Mouse (Mus musculus) C2C12 (cell line): Measurements from ENCODE around the gene Cst10. TPM values are rescaled to one million over a fixed set of nuclear protein-coding genes. Genes with fewer than 3 reads are reported as not detected.

Experiments
- H3K27me3 ChIP-seq: one replicate; pipeline ENCODE4 v1.6.1; 2011; ENCODE audit not compliant: control insufficient read depth, insufficient read depth, insufficient read length
- H3K36me3 ChIP-seq: one replicate; pipeline ENCODE4 v1.6.1; 2011; ENCODE audit not compliant: control insufficient read depth, insufficient read depth
- H3K4me3 ChIP-seq: one replicate; pipeline ENCODE4 v1.5.1; 2011; ENCODE audit warnings: mild to moderate bottlenecking, control low read depth; ENCODE audit not compliant: poor library complexity, insufficient read depth, severe bottlenecking
- H3K79me2 ChIP-seq: one replicate; pipeline ENCODE4 v1.6.1; 2011; ENCODE audit not compliant: control insufficient read depth, insufficient read depth
- H3K79me3 ChIP-seq: one replicate; pipeline ENCODE4 v1.6.1; 2011; ENCODE audit warnings: low read depth, control low read depth
- H3ac ChIP-seq: one replicate; pipeline ENCODE3; 2011; ENCODE audit warnings: low read depth; ENCODE audit not compliant: control insufficient read depth, insufficient read length
- CEBPB ChIP-seq: IDR thresholded peaks from one replicate; pipeline ENCODE4 v1.6.1; 2011; ENCODE audit warnings: low read depth, mild to moderate bottlenecking, control low read depth, moderate library complexity
- CTCF ChIP-seq: IDR thresholded peaks from one replicate; pipeline ENCODE4 v1.5.1; 2011; ENCODE audit not compliant: control insufficient read depth, insufficient read depth, insufficient read length
- FOSL1 ChIP-seq: IDR thresholded peaks from one replicate; pipeline ENCODE4 v1.8.0; 2011; ENCODE audit warnings: mild to moderate bottlenecking, low read length; ENCODE audit not compliant: poor library complexity, insufficient read depth, severe bottlenecking
- MAX ChIP-seq: IDR thresholded peaks from one replicate; pipeline ENCODE4 v1.6.1; 2011; ENCODE audit warnings: mild to moderate bottlenecking, control low read depth
- MYOD1 ChIP-seq: IDR thresholded peaks from one replicate; pipeline ENCODE4 v1.6.1; 2011; ENCODE audit warnings: low read depth; ENCODE audit not compliant: control insufficient read depth, insufficient read length
- MYOG ChIP-seq: IDR thresholded peaks from one replicate; pipeline ENCODE4 v1.6.1; 2011; ENCODE audit not compliant: control insufficient read depth, insufficient read length; ENCODE audit errors: extremely low read depth
- USF1 ChIP-seq: IDR thresholded peaks from one replicate; pipeline ENCODE4 v1.6.1; 2011; ENCODE audit warnings: low read depth, mild to moderate bottlenecking, control low read depth, moderate library complexity
- long read RNA-seq, 2 experiments: library from polyadenylated mRNA; unstranded; transcript quantifications; one replicate each; pipeline ENCODE4 v2.0.0; 2019 to 2020
- polyA plus RNA-seq: library from polyadenylated mRNA; unstranded; fragments of >200 nt; fragmentation: generic; extraction: Trizol; gene quantifications from one replicate; pipeline ENCODE4 v1.2.1, GENCODE M21; 2012; ENCODE audit warnings: missing spikeins

Gene Cst10
- not detected for polyA plus RNA-seq
- long read RNA-seq, experiment 1: 0 reads
- long read RNA-seq, experiment 2: 0 reads

- Histone ChIP-seq H3K36me3 (no peaks in the 10 kb centered on the region), H3K79me2 (no peaks in the 10 kb centered on the region), H3K27me3 (no peaks in the 10 kb centered on the region), H3K4me3 (no peak within 1 kb of the TSS), H3K79me3 (no peaks in the 10 kb centered on the region), H3ac (no peak within 1 kb of the TSS)
- TF ChIP-seq CEBPB: no peak
- TF ChIP-seq MYOD1: no peak
- no peak for TF ChIP-seq FOSL1
- no peak for TF ChIP-seq MAX
- TF ChIP-seq CTCF: no peak
- TF ChIP-seq USF1: no peak
- no peak for TF ChIP-seq MYOG
Observed at GRCm38 (mm10) chr2:149404757-149405156, at the start of gene Cst10. Gene Cst10 (plus strand): TSS chr2:149405057.

- no peaks in the 10 kb centered on the region for H3K79me2 ChIP-seq
- H3K36me3 ChIP-seq: no peaks in the 10 kb centered on the region
- H3K79me3 ChIP-seq: no peaks in the 10 kb centered on the region
- TF ChIP-seq MYOD1 (no peak), CEBPB (no peak), USF1 (no peak), MYOG (no peak), CTCF (no peak), MAX (no peak), FOSL1 (no peak)
- no peak overlapping the region for H3K4me3 ChIP-seq
- H3ac ChIP-seq: no peak overlapping the region
- H3K27me3 ChIP-seq: no peaks in the 10 kb centered on the region
Observed at GRCm38 (mm10) chr2:149392951-149393350, 11.9 kb upstream of the Cst10 start.

GRCm38 (mm10) chr2:149422564-149422963 is 17.7 kb downstream of the Cst10 start:
- no peaks in the 10 kb centered on the region for H3K36me3 ChIP-seq
- no peak overlapping the region for H3K4me3 ChIP-seq
- H3ac ChIP-seq: no peak overlapping the region
- TF ChIP-seq CEBPB: no peak
- TF ChIP-seq MYOD1: no peak
- TF ChIP-seq MAX: no peak
- no peak for TF ChIP-seq CTCF
- TF ChIP-seq USF1: no peak
- TF ChIP-seq FOSL1: no peak
- TF ChIP-seq MYOG: no peak
- no peaks in the 10 kb centered on the region for H3K79me2 ChIP-seq
- no peaks in the 10 kb centered on the region for H3K79me3 ChIP-seq
- H3K27me3 ChIP-seq: no peaks in the 10 kb centered on the region
